Mouse (Mus musculus) c-Kit-positive CD71-negative TER-119-negative erythroid progenitor cells, embryonic 14.5 days (primary cell): ENCODE data around the gene Nelfcd.

Experiments used
- DNase-seq: peaks from one replicate; pipeline ENCODE4 v3.0.0-alpha.2; 2013; ENCODE audit warnings: low read depth

The Nelfcd gene

DNA sequence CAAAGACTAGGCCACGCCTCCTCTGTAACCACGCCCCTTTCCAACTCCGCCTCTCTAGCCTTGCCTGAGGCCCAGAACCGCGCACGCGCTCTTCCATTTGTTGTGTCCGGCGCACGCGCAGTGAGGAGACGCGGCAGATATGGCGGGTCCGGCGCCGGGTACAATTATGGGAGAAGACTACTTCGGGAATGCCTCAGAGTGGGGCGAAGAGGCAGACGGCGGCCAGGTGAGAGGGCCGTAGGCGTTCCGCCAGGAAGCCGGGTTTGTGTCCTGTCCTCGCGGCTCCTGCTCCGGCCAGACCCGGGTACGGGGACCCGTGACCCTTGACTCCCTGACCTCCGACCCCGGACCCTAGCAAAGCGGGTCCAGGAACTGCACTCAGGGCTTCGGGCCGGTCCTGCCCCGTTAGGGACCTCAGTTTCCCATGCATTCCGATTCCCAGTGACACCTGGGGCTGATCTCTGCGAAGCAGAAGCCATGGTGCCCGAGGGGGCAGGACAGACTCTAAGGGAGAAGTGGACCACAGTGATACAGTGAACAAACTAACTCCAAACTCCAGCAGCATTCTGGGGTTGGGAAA is at the start of gene Nelfcd:
Gene Nelfcd (plus strand): TSS at position 74 of the 580 bp plus-strand sequence.
- DNase-seq, result peak; percentile 98

GRCm38 (mm10) chr2:174366571-174366970 is 49.0 kb upstream of the Nelfcd start:
- no peak for DNase-seq

GRCm38 (mm10) chr2:174381021-174381420 is 34.6 kb upstream of the Nelfcd start:
- DNase-seq, result no peak

GRCm38 (mm10) chr2:174391936-174392335 is 23.7 kb upstream of the Nelfcd start:
- no peak for DNase-seq

- no peak for DNase-seq
Measured at GRCm38 (mm10) chr2:174392554-174392953, 23.1 kb upstream of the Nelfcd start.

GRCm38 (mm10) chr2:174393383-174393782 is 22.2 kb upstream of the Nelfcd start:
- no peak for DNase-seq

- DNase-seq, result no peak
Measured at GRCm38 (mm10) chr2:174396643-174397042, 19.0 kb upstream of the Nelfcd start.

GRCm38 (mm10) chr2:174397065-174397464 is 18.5 kb upstream of the Nelfcd start:
- no peak for DNase-seq

GRCm38 (mm10) chr2:174397881-174398280 is 17.7 kb upstream of the Nelfcd start:
- no peak for DNase-seq

DNA sequence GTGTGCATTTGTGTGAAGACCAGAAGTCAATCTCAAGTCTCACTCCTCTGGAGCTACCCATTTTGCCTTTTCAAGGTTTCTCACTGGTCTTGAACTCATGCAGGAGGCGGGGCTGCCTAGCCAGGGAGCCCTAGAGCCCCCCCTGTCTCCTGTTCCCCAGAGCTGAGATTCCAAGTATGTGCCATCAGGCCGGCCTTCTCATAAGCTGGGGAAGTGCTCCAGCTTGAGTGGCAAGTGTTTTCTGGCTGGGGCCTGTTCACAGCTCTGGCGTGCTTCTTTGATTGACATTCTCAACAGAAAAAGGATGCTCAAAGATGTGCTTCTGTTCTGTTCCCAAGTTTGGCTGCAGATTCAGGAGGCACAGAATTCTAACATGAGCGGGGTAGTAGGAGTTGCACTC is 15.2 kb upstream of the Nelfcd start:
- no peak for DNase-seq

DNA sequence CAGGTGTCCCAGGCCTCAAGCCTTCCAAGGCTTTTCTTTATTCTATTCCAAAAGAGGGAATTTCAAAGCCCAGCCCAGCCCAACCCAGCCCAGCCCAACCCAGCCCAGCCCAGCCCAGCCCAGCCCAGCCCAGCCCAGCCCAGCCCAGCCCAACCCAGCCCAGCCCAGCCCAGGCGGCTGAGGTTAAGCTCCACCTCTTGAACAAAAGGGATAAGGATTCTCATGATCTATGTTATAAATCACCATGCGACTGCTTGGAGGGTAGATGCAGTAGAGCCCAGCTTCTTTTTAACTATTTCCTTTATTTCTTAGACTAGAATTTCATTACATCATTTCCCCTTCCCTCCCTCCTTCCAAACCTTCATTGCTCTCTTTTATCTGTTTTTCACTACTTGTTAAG is 5.4 kb upstream of the Nelfcd start:
- DNase-seq, result no peak

DNA sequence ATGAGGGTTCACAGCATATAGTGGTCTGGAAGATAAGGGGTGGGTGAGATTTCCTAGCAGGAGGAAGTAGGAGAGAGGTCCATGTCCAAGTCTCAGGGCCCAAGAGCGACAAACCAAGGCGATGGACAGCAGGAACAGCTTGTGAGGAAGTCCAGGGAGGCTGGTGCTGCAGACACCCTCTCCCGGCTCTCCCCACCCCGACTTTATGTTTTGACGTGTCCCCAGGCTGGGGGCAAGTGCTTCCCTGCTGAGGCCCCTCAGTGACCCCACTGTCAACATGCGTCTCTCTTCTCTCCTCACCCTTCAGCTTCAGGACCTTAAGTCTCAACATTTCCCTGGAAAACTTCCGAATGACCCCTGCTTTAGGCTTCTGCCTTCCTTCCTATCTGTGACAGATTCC is 2.5 kb upstream of the Nelfcd start:
- DNase-seq, result no peak

- no peak for DNase-seq
Measured at GRCm38 (mm10) chr2:174415001-174415730, 438 bp upstream of the Nelfcd start.

DNA sequence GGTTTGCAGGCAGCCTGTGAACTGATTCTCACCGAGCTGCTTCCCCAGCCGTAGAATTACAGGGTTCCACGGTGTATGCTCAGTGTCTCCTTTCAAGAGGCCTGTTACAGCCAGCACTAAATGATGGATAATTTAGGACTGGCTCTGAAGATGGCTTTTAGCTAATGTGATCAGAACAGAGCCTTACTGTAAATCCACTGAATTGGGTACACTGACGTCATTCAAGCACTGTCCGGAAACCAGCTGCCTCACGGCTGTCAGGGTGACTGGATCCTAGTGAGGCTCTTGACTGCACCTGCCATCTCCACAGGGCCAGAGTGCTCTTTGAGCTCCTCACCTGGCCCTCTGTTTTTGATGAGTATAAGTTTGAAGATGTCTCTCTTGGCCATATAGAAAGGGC is 5.5 kb downstream of the Nelfcd start:
- DNase-seq, result no peak

- no peak for DNase-seq
Measured at GRCm38 (mm10) chr2:174424301-174425085, 8.9 kb downstream of the Nelfcd start.

- no peak for DNase-seq
Measured at GRCm38 (mm10) chr2:174426856-174427255, 11.3 kb downstream of the Nelfcd start.

GRCm38 (mm10) chr2:174428076-174428835 is 12.7 kb downstream of the Nelfcd start:
- DNase-seq, result no peak

DNA sequence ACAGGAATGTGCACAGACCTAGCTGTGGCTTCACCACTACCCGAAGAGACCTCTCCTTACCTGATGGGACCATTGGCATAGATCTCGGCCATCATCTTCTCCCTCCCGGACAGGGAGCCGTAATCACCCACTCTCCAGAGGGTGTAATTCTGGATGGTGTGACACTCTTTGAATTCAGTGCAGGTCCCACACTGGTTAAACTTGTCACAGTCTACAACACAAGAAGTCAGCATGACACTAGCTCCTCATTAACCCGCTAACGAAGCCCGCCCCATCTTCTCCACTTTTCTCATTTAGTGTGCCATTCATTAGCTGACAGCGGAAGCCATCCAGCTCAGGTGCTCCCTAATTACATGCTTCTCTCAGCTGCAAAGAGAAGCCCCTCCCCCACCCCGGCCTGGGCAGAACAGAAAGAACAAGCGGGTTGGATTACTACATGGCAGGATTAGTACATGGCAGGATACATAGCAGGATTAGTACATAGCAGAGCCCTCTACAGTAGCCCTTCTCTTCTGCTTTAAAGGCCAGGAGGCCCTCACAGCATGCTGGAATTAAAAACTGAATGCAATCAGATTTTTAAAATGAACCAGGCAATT is 13.5 kb downstream of the Nelfcd start:
- DNase-seq, result no peak

- no peak for DNase-seq
Measured at GRCm38 (mm10) chr2:174434943-174435342, 19.3 kb downstream of the Nelfcd start.

- no peak for DNase-seq
Measured at GRCm38 (mm10) chr2:174436076-174436701, 20.6 kb downstream of the Nelfcd start.

DNA sequence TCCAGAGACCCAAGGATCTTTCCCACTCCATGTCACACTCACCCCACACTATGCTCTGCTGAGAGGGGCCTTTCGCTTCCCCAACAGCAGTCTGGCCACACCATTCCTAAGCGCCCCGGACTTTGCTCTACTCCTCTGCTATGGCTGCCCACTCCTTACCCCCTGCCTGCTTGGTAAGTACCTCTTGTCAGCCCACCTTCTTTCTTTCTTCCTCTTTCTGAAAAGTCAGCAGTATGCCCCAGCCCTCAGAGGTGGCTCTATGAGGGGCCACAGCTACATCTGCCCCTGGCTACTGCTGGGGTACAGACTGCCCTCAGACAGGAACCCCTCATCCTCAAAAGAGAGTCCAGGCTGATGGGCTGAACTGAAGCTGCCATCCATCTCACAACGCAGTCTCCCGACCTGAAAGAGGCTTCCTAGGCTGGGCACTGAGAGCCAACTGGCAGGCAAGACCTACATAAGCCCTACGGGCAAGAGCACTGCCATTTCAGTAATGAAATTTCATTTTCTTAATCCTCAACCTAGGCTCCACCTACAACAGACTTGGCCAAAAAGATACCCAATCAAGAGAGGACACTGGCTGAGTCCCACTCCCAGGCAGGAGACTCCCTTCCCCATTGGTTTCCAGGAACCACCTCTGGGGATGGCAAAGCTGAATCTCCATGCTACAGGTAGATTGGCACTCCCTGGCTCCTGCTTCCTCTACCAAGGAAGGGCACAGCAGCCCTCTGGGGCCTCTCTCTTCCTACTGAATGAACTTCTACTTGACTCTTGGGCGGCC is 21.5 kb downstream of the Nelfcd start:
- no peak for DNase-seq
